Comparison of ENCODE assay signal across 11 mouse cellular contexts in genomic region chr5:102777852-102778251, GRCm38 (mm10).
A peak's percentile ranks its signal among the peaks of the same experiment; 100 is the strongest.
DNase-seq lines count a peak whose midpoint lies in the region; ATAC-seq lines count a peak whose summit lies in the region.
"Had no signal": no experiment of that assay in that cellular context is flagged by ENCODE, and none has a peak within 500 bp of the region (broad histone marks: within the 10 kb centered on the region; RNA-seq: fewer than 3 reads in every experiment).

No protein-coding gene starts in this region.

- no peak overlapping the region for H3K9ac ChIP-seq in limb, embryonic 13.5 days
- H3K9ac ChIP-seq in forebrain, embryonic 11.5 days (ENCODE audit: low read length): no peak overlapping the region
- H3K9ac ChIP-seq: forebrain, postnatal 0 days had no signal

- H3K36me3 ChIP-seq in limb, embryonic 13.5 days: no peaks in the 10 kb centered on the region
- no peaks in the 10 kb centered on the region for H3K36me3 ChIP-seq in limb, embryonic 10.5 days
- no peaks in the 10 kb centered on the region for H3K36me3 ChIP-seq in forebrain, embryonic 11.5 days (ENCODE audit: control insufficient read depth, insufficient read depth, low read length)

- no peaks in the 10 kb centered on the region for H3K9me3 ChIP-seq in limb, embryonic 13.5 days
- H3K9me3 ChIP-seq in limb, embryonic 10.5 days (replicated peaks): no peaks in the 10 kb centered on the region
- H3K9me3 ChIP-seq in forebrain, embryonic 11.5 days (ENCODE audit: control insufficient read depth, low read length): no peaks in the 10 kb centered on the region

- no peak for DNase-seq in limb, embryonic 10.5 days (ENCODE audit: low spot score)
- peak; percentile 43 for DNase-seq in CD4-positive helper T cell, adult 2 months (ENCODE audit: low read depth, low spot score)
- no peak for DNase-seq in forebrain, embryonic 11.5 days (ENCODE audit: low spot score)
- no peak for DNase-seq in cerebellum, adult 9-11 months
- DNase-seq: forebrain, postnatal 0 days; liver had no signal

- peak overlapping the region; percentile 10; the same call in 1 of the 2 replicates for H3K4me2 ChIP-seq in limb, embryonic 13.5 days (replicated peaks)
- H3K4me2 ChIP-seq in forebrain, embryonic 11.5 days (ENCODE audit: low read depth, low read length, severe bottlenecking): no peak overlapping the region

- H3K27me3 ChIP-seq in limb, embryonic 13.5 days: no peaks in the 10 kb centered on the region
- H3K27me3 ChIP-seq in limb, embryonic 10.5 days (ENCODE audit: low read depth, poor library complexity, severe bottlenecking): no peaks in the 10 kb centered on the region
- no peaks in the 10 kb centered on the region for H3K27me3 ChIP-seq in forebrain, embryonic 11.5 days (ENCODE audit: control insufficient read depth, insufficient read depth, low read length)

- no peak overlapping the region for H3K4me3 ChIP-seq in limb, embryonic 13.5 days
- no peak overlapping the region for H3K4me3 ChIP-seq in limb, embryonic 10.5 days
- H3K4me3 ChIP-seq in forebrain, embryonic 11.5 days (ENCODE audit: low read depth, low read length): no peak overlapping the region

- ATAC-seq in limb, embryonic 13.5 days (ENCODE audit: low FRiP score, low read depth): peak; percentile 54; the same call in 1 of the 2 replicates
- ATAC-seq in activated CD4-positive, CD25-positive, alpha-beta regulatory T cell, adult 4 months: peak; percentile 79
- ATAC-seq in inflammation-experienced regulatory T-cells, adult 6 months: peak; percentile 84
- no peak for ATAC-seq in forebrain, embryonic 11.5 days (replicated peaks; ENCODE audit: low FRiP score)
- ATAC-seq: forebrain, postnatal 0 days; intestine, postnatal 0 days had no signal

- H3K4me1 ChIP-seq in limb, embryonic 13.5 days: peaks cover 23% of the 10 kb centered on the region
- H3K4me1 ChIP-seq in limb, embryonic 10.5 days: peaks cover 23% of the 10 kb centered on the region
- H3K4me1 ChIP-seq in forebrain, embryonic 11.5 days (replicated peaks; ENCODE audit: control insufficient read depth, insufficient read depth, low read length): no peaks in the 10 kb centered on the region

- 38% methylated on average over 9 of the region's 9 CpGs for WGBS in limb, embryonic 13.5 days
- WGBS in limb, embryonic 10.5 days: 67% methylated on average over 9 of the region's 9 CpGs
- 84% methylated on average over 9 of the region's 9 CpGs for WGBS in forebrain, embryonic 11.5 days

- no peak overlapping the region for H3K27ac ChIP-seq in limb, embryonic 13.5 days
- H3K27ac ChIP-seq in limb, embryonic 10.5 days: no peak overlapping the region
- no peak overlapping the region for H3K27ac ChIP-seq in forebrain, embryonic 11.5 days (ENCODE audit: low read depth, low read length)
- H3K27ac ChIP-seq: stomach, postnatal 0 days had no signal
